26 mouse cellular contexts compared by ENCODE assay signal in the genomic region with DNA sequence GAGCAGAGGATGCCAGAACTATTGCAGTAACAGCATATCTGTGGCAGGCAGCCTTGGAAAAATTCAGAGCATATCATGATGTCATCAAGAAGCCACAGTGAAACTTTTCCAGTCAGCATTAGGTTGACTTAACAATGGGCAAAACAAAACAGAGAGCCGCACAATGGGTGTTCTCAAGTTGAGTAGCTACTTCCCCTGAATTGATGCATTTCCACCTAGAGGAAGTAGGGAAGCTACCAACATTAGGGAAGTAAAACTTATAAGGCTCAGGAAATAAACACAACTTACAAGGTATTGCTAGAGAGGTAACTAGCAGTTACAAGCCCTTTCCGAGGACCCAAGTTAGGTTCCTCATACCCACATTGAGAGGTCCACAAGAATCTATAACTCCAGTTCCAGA. TPM values are rescaled to one million over a fixed set of nuclear protein-coding genes. Genes with fewer than 3 reads are reported as not detected.
DNase-seq lines count a peak whose midpoint lies in the region; ATAC-seq and TF ChIP-seq lines count a peak whose summit lies in the region.
"Had no signal": no experiment of that assay in that cellular context is flagged by ENCODE, and none has a peak within 500 bp of the region (broad histone marks: within the 10 kb centered on the region; RNA-seq: fewer than 3 reads in every experiment).

No protein-coding gene starts in this region.

- 80% methylated on average over 2 of the region's 2 CpGs for WGBS in lung, postnatal 0 days
- 97% methylated on average over 2 of the region's 2 CpGs for WGBS in forebrain, embryonic 16.5 days

- no peak for TF ChIP-seq CTCF in lung, postnatal 0 days (IDR thresholded peaks at IDR 0.05)

- no peak overlapping the region for H3K27ac ChIP-seq in lung, postnatal 0 days (ENCODE audit: low read length)
- no peak overlapping the region for H3K27ac ChIP-seq in forebrain, embryonic 16.5 days (ENCODE audit: low read length)
- H3K27ac ChIP-seq: embryonic facial prominence, embryonic 12.5 days; embryonic facial prominence, embryonic 15.5 days; heart, adult 2 months; heart, embryonic 15.5 days; hindbrain, embryonic 14.5 days; hindbrain, postnatal 0 days had no signal

- no peaks in the 10 kb centered on the region for H3K9me3 ChIP-seq in lung, postnatal 0 days (ENCODE audit: low read length)
- H3K9me3 ChIP-seq in forebrain, embryonic 16.5 days (ENCODE audit: control insufficient read depth, low read length) = peaks cover under 1% of the 10 kb centered on the region; the same call in 1 of the 2 replicates
- H3K9me3 ChIP-seq: heart, embryonic 15.5 days had no signal

- H3K27me3 ChIP-seq in lung, postnatal 0 days (replicated peaks; ENCODE audit: insufficient read depth, low read length) = no peaks in the 10 kb centered on the region
- no peaks in the 10 kb centered on the region for H3K27me3 ChIP-seq in forebrain, embryonic 16.5 days (replicated peaks; ENCODE audit: control insufficient read depth, insufficient read depth, low read length)
- H3K27me3 ChIP-seq: embryonic facial prominence, embryonic 12.5 days; embryonic facial prominence, embryonic 15.5 days; heart, embryonic 15.5 days had no signal

- H3K9ac ChIP-seq in lung, postnatal 0 days (replicated peaks; ENCODE audit: low read depth) = no peak overlapping the region
- no peak overlapping the region for H3K9ac ChIP-seq in forebrain, embryonic 16.5 days (replicated peaks; ENCODE audit: low read depth, low read length)
- H3K9ac ChIP-seq: embryonic facial prominence, embryonic 12.5 days; embryonic facial prominence, embryonic 15.5 days; heart, embryonic 15.5 days; hindbrain, embryonic 14.5 days had no signal

- no peak for ATAC-seq in lung, postnatal 0 days
- peak; percentile 84 for ATAC-seq in megakaryocyte, adult 5-6 weeks (ENCODE audit: poor library complexity, severe bottlenecking)
- no peak for ATAC-seq in forebrain, embryonic 16.5 days
- ATAC-seq: forebrain, embryonic 14.5 days; hindbrain, postnatal 0 days; inflammation-experienced regulatory T-cells, adult 6 months; intestine, embryonic 16.5 days; Patski had no signal

- peak; percentile 15 for DNase-seq in lung, postnatal 0 days (ENCODE audit: low spot score)
- no peak for DNase-seq in lung, postnatal 4 days
- DNase-seq in adipocyte (ENCODE audit: low spot score) = peak; percentile 21
- no peak for DNase-seq in cerebellum, postnatal 4 days (ENCODE audit: low spot score in 2 of 2)
- DNase-seq: adrenal gland, adult 2 months; adrenal gland, postnatal 14 days; cerebellum, adult 11 months; cerebellum, adult 2 months; cerebellum, postnatal 10 days; cerebellum, postnatal 36 days; gastrocnemius, postnatal 25 days; heart, adult 2 months; heart, postnatal 14 days; heart, postnatal 4 days had no signal

- no peak for TF ChIP-seq EP300 in lung, postnatal 0 days (IDR thresholded peaks at IDR 0.05)

- no peaks in the 10 kb centered on the region for H3K36me3 ChIP-seq in lung, postnatal 0 days (ENCODE audit: insufficient read depth, low read length)
- peaks cover 1% of the 10 kb centered on the region for H3K36me3 ChIP-seq in forebrain, embryonic 16.5 days (ENCODE audit: control insufficient read depth, insufficient read depth)
- H3K36me3 ChIP-seq: heart, embryonic 15.5 days had no signal

- no peaks in the 10 kb centered on the region for H3K4me1 ChIP-seq in lung, postnatal 0 days (ENCODE audit: insufficient read depth, low read depth, low read length)
- peaks cover 6% of the 10 kb centered on the region for H3K4me1 ChIP-seq in forebrain, embryonic 16.5 days (replicated peaks; ENCODE audit: control insufficient read depth, insufficient read depth, low read length)
- H3K4me1 ChIP-seq: embryonic facial prominence, embryonic 12.5 days had no signal

- no peak overlapping the region for H3K4me2 ChIP-seq in lung, postnatal 0 days (replicated peaks; ENCODE audit: low read depth, low read length)
- H3K4me2 ChIP-seq in forebrain, embryonic 16.5 days (ENCODE audit: low read length) = no peak overlapping the region
- H3K4me2 ChIP-seq: embryonic facial prominence, embryonic 12.5 days; embryonic facial prominence, embryonic 15.5 days; heart, embryonic 11.5 days; heart, embryonic 15.5 days; hindbrain, embryonic 14.5 days had no signal

- H3K4me3 ChIP-seq in lung, postnatal 0 days (ENCODE audit: low read depth, low read length) = no peak overlapping the region
- no peak overlapping the region for H3K4me3 ChIP-seq in forebrain, embryonic 16.5 days (replicated peaks; ENCODE audit: low read length)
- H3K4me3 ChIP-seq: embryonic facial prominence, embryonic 12.5 days; embryonic facial prominence, embryonic 15.5 days; heart, adult 2 months; heart, embryonic 15.5 days had no signal

RNA-seq across cellular contexts. Expression of gene Zkscan7, which starts 15.6 kb away (rescaled TPM):
- 2.7 and 2.9 TPM in 2 replicates for polyA plus RNA-seq in lung, postnatal 0 days (2015; fragmentation: Nextera tagmentation; extraction: Ambion mirVana)
- 0.25 and 0.34 TPM in 2 replicates for total RNA-seq in megakaryocyte, adult 5-6 weeks (2015)
- total RNA-seq in megakaryocyte, adult 5-6 weeks (2017) = 0.51 and 0.69 TPM in 2 replicates
- 3.2 and 5.8 TPM in 2 replicates for polyA plus RNA-seq in forebrain, embryonic 16.5 days (2015; fragmentation: Nextera tagmentation; extraction: Ambion mirVana)

RNA-seq across cellular contexts. Expression of gene Zfp105, which starts 21.8 kb away (rescaled TPM):
- polyA plus RNA-seq in lung, postnatal 0 days (2015; fragmentation: Nextera tagmentation; extraction: Ambion mirVana) = 9.6 and 11.0 TPM in 2 replicates
- 1.1 and 1.8 TPM in 2 replicates for total RNA-seq in megakaryocyte, adult 5-6 weeks (2015)
- total RNA-seq in megakaryocyte, adult 5-6 weeks (2017) = 0.16 and 1.5 TPM in 2 replicates
- 20.8 and 23.1 TPM in 2 replicates for polyA plus RNA-seq in forebrain, embryonic 16.5 days (2015; fragmentation: Nextera tagmentation; extraction: Ambion mirVana)
- polyA plus RNA-seq: inflammation-experienced regulatory T-cells, adult 6 months had no signal

RNA-seq across cellular contexts. Expression of gene Zfp445, which starts 35.2 kb away (rescaled TPM):
- 21.7 and 25.4 TPM in 2 replicates for polyA plus RNA-seq in lung, postnatal 0 days (2015; fragmentation: Nextera tagmentation; extraction: Ambion mirVana)
- 27.6 and 29.1 TPM in 2 replicates for total RNA-seq in megakaryocyte, adult 5-6 weeks (2015)
- 50.0 and 59.3 TPM in 2 replicates for total RNA-seq in megakaryocyte, adult 5-6 weeks (2017)
- polyA plus RNA-seq in forebrain, embryonic 16.5 days (2015; fragmentation: Nextera tagmentation; extraction: Ambion mirVana) = 132 and 142 TPM in 2 replicates

RNA-seq across cellular contexts. Expression of gene 1110059G10Rik, which starts 49.8 kb away (rescaled TPM):
- 39.2 and 42.5 TPM in 2 replicates for polyA plus RNA-seq in lung, postnatal 0 days (2015; fragmentation: Nextera tagmentation; extraction: Ambion mirVana)
- 67.0 and 70.8 TPM in 2 replicates for total RNA-seq in megakaryocyte, adult 5-6 weeks (2015)
- 39.0 and 45.4 TPM in 2 replicates for total RNA-seq in megakaryocyte, adult 5-6 weeks (2017)
- 32.9 and 34.0 TPM in 2 replicates for polyA plus RNA-seq in forebrain, embryonic 16.5 days (2015; fragmentation: Nextera tagmentation; extraction: Ambion mirVana)

RNA-seq across cellular contexts. Expression of gene Kif15, which starts 49.8 kb away (rescaled TPM):
- polyA plus RNA-seq in lung, postnatal 0 days (2015; fragmentation: Nextera tagmentation; extraction: Ambion mirVana) = 3.5 and 4.6 TPM in 2 replicates
- 122 and 123 TPM in 2 replicates for total RNA-seq in megakaryocyte, adult 5-6 weeks (2015)
- total RNA-seq in megakaryocyte, adult 5-6 weeks (2017) = 396 and 423 TPM in 2 replicates
- polyA plus RNA-seq in forebrain, embryonic 16.5 days (2015; fragmentation: Nextera tagmentation; extraction: Ambion mirVana) = 26.1 and 26.8 TPM in 2 replicates
- polyA plus RNA-seq: adrenal gland, adult 2 months had no signal

Comparison
In these comparisons a context has a peak if more than half of its experiments do, and no peak if none do; other contexts are left out.
1. DNase-seq: peak in lung, postnatal 0 days (single experiment) and adipocyte (single experiment); none in lung, postnatal 4 days (0 of 2) and cerebellum, postnatal 4 days (0 of 2).